22 mouse cellular contexts compared by ENCODE assay signal in the genomic region with DNA sequence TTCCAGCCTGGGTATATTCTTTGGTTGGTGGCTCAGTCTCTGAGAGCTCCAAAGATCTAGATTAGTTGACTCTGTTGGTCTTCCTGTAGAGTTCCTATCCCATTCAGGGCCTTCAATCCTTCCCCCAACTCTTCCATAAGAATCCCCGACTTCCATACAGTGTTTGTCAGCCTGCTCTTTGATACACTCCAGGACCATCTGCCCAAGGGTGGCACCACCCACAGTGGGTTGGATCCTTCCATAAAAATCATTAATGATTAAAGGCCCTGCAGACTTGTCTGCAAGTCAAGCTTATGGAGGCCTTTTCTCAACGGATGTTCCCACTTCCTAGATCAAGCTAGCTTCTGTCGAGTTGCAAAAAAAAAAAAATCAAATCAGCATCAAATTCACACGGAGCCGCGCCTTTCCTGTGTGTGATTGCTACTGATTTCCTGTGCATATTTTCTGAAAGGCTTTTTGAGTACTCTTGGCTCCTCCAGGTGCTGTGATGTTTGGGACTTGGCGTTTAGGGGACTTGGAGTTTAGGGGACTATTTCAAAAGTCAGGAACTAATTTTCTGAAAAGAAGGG.
DNase-seq lines count a peak whose midpoint lies in the region; ATAC-seq and TF ChIP-seq lines count a peak whose summit lies in the region.
"Had no signal": no experiment of that assay in that cellular context is flagged by ENCODE, and none has a peak within 500 bp of the region (broad histone marks: within the 10 kb centered on the region; RNA-seq: fewer than 3 reads in every experiment).

No protein-coding gene starts in this region.

- H3K4me2 ChIP-seq in intestine, embryonic 15.5 days (replicated peaks): no peak overlapping the region
- no peak overlapping the region for H3K4me2 ChIP-seq in intestine, postnatal 0 days (replicated peaks; ENCODE audit: low read depth)
- no peak overlapping the region for H3K4me2 ChIP-seq in kidney, embryonic 14.5 days (replicated peaks; ENCODE audit: low read depth, low read length)
- H3K4me2 ChIP-seq: embryonic facial prominence, embryonic 15.5 days; hindbrain, embryonic 12.5 days had no signal

- no peaks in the 10 kb centered on the region for H3K36me3 ChIP-seq in intestine, embryonic 15.5 days
- H3K36me3 ChIP-seq in intestine, postnatal 0 days (ENCODE audit: control insufficient read depth, insufficient read depth): no peaks in the 10 kb centered on the region
- H3K36me3 ChIP-seq in kidney, embryonic 14.5 days (ENCODE audit: control insufficient read depth, insufficient read depth, low read length): no peaks in the 10 kb centered on the region
- H3K36me3 ChIP-seq: embryonic facial prominence, embryonic 15.5 days; forebrain, embryonic 10.5 days; hindbrain, embryonic 12.5 days had no signal

- H3K27ac ChIP-seq in intestine, embryonic 15.5 days: no peak overlapping the region
- no peak overlapping the region for H3K27ac ChIP-seq in intestine, postnatal 0 days (ENCODE audit: low read depth, low read length)
- H3K27ac ChIP-seq in kidney, embryonic 14.5 days (ENCODE audit: low read depth, low read length): no peak overlapping the region
- H3K27ac ChIP-seq: embryonic facial prominence, embryonic 15.5 days; forebrain, embryonic 10.5 days; gastrocnemius, adult 2 months; hindbrain, embryonic 12.5 days had no signal

- peak; percentile 58; the same call in 1 of the 2 replicates for ATAC-seq in intestine, embryonic 15.5 days
- ATAC-seq in intestine, postnatal 0 days: no peak
- ATAC-seq in kidney, embryonic 14.5 days (ENCODE audit: low FRiP score, low TSS enrichment): no peak
- ATAC-seq: forebrain, embryonic 14.5 days; hindbrain, embryonic 16.5 days had no signal

- TF ChIP-seq CTCF in intestine, postnatal 0 days (IDR thresholded peaks at IDR 0.05; ENCODE audit: low read depth): no peak

- H3K9ac ChIP-seq in intestine, embryonic 15.5 days: no peak overlapping the region
- H3K9ac ChIP-seq in intestine, postnatal 0 days (ENCODE audit: low read depth, low read length): no peak overlapping the region
- no peak overlapping the region for H3K9ac ChIP-seq in kidney, embryonic 14.5 days (ENCODE audit: low read depth, low read length)
- H3K9ac ChIP-seq: embryonic facial prominence, embryonic 15.5 days; hindbrain, embryonic 12.5 days had no signal

- no peaks in the 10 kb centered on the region for H3K9me3 ChIP-seq in intestine, embryonic 15.5 days
- no peaks in the 10 kb centered on the region for H3K9me3 ChIP-seq in intestine, postnatal 0 days (ENCODE audit: control insufficient read depth)
- no peaks in the 10 kb centered on the region for H3K9me3 ChIP-seq in kidney, embryonic 14.5 days (ENCODE audit: control insufficient read depth, low read length)
- H3K9me3 ChIP-seq: embryonic facial prominence, embryonic 15.5 days; forebrain, embryonic 10.5 days; hindbrain, embryonic 12.5 days had no signal

- WGBS in intestine, embryonic 15.5 days: 63% methylated on average over 7 of the region's 7 CpGs
- WGBS in intestine, postnatal 0 days: 52% methylated on average over 7 of the region's 7 CpGs
- WGBS in kidney, embryonic 14.5 days: 85% methylated on average over 7 of the region's 7 CpGs

- no peaks in the 10 kb centered on the region for H3K27me3 ChIP-seq in intestine, embryonic 15.5 days (replicated peaks)
- no peaks in the 10 kb centered on the region for H3K27me3 ChIP-seq in intestine, postnatal 0 days (replicated peaks; ENCODE audit: control insufficient read depth, insufficient read depth, low read length)
- H3K27me3 ChIP-seq in kidney, embryonic 14.5 days (ENCODE audit: control insufficient read depth, insufficient read depth, low read length): no peaks in the 10 kb centered on the region
- H3K27me3 ChIP-seq: embryonic facial prominence, embryonic 15.5 days; hindbrain, embryonic 12.5 days had no signal

- peak; percentile 31 for DNase-seq in CD4-positive, CD25-positive, alpha-beta regulatory T cell, adult 2 months (ENCODE audit: low read depth, low spot score)
- DNase-seq in induced T-regulatory cell, adult 2 months (ENCODE audit: low read depth): peak; percentile 42
- DNase-seq in B cell, adult 2 months: no peak
- no peak for DNase-seq in layer of hippocampus, postnatal 25 days (ENCODE audit: extremely low spot score in 1 of 2, low spot score in 1 of 2)
- DNase-seq: adrenal gland, adult 8-10 months; adrenal gland, postnatal 36 days; cerebellum, adult 8-10 months; cerebellum, postnatal 14 days; embryo, embryonic 11 days; gastrocnemius, adult 2 months; gastrocnemius, postnatal 25 days; heart, postnatal 10 days; heart, postnatal 4 days had no signal

- no peaks in the 10 kb centered on the region; the same call in 1 of the 2 replicates for H3K4me1 ChIP-seq in intestine, embryonic 15.5 days (replicated peaks)
- H3K4me1 ChIP-seq in intestine, postnatal 0 days (replicated peaks; ENCODE audit: control insufficient read depth, insufficient read depth, low read length): no peaks in the 10 kb centered on the region
- H3K4me1 ChIP-seq in kidney, embryonic 14.5 days (ENCODE audit: control insufficient read depth, insufficient read depth, low read length): no peaks in the 10 kb centered on the region
- H3K4me1 ChIP-seq: embryonic facial prominence, embryonic 15.5 days; forebrain, embryonic 10.5 days; hindbrain, embryonic 12.5 days had no signal

- H3K4me3 ChIP-seq in intestine, embryonic 15.5 days (replicated peaks): no peak overlapping the region
- no peak overlapping the region for H3K4me3 ChIP-seq in intestine, postnatal 0 days (ENCODE audit: low read depth, low read length)
- no peak overlapping the region for H3K4me3 ChIP-seq in kidney, embryonic 14.5 days (ENCODE audit: low read length)
- H3K4me3 ChIP-seq: embryonic facial prominence, embryonic 15.5 days; erythroblast, embryonic 14.5 days; forebrain, embryonic 10.5 days; gastrocnemius, adult 2 months; hindbrain, embryonic 12.5 days had no signal

Comparison
In these comparisons a context has a peak if more than half of its experiments do, and no peak if none do; other contexts are left out.
1. DNase-seq: peak in CD4-positive, CD25-positive, alpha-beta regulatory T cell, adult 2 months (single experiment) and induced T-regulatory cell, adult 2 months (single experiment); none in B cell, adult 2 months (0 of 2) and layer of hippocampus, postnatal 25 days (0 of 2).